Mouse (Mus musculus) E14TG2a.4 (cell line): ENCODE results near the gene Gm5426.

Experiments
- CTCF ChIP-seq: conservative IDR thresholded peaks from 2 replicates; pipeline ENCODE4 v1.5.1; 2014; ENCODE audit warnings: low read length
- NANOG ChIP-seq: IDR thresholded peaks from 2 replicates; pipeline ENCODE4 v1.6.1; 2014; ENCODE audit warnings: borderline replicate concordance, low read length, mixed read lengths
- POU5F1 ChIP-seq: IDR thresholded peaks from 2 replicates; pipeline ENCODE4 v1.6.1; 2014; ENCODE audit warnings: low read length, borderline replicate concordance

- TF ChIP-seq CTCF (no peak), NANOG (no peak), POU5F1 (no peak)
These were observed 37.4 kb downstream of the Gm5426 start for GRCm38 (mm10) chr10:96173771-96174170.
